Mouse (Mus musculus) ES-Bruce4 (cell line): ENCODE results near the gene Lime1.

Experiments
- CTCF ChIP-seq: IDR thresholded peaks from one replicate; pipeline ENCODE4 v1.8.1; 2011; ENCODE audit warnings: low read depth, low read length
- EP300 ChIP-seq: IDR thresholded peaks from 2 replicates; pipeline ENCODE4 v1.6.1; 2011; ENCODE audit warnings: low read depth, low read length; ENCODE audit not compliant: insufficient read depth
- POLR2A ChIP-seq: IDR thresholded peaks from one replicate; pipeline ENCODE4 v1.8.1; 2011; ENCODE audit warnings: low read length; ENCODE audit not compliant: insufficient read depth

DNA sequence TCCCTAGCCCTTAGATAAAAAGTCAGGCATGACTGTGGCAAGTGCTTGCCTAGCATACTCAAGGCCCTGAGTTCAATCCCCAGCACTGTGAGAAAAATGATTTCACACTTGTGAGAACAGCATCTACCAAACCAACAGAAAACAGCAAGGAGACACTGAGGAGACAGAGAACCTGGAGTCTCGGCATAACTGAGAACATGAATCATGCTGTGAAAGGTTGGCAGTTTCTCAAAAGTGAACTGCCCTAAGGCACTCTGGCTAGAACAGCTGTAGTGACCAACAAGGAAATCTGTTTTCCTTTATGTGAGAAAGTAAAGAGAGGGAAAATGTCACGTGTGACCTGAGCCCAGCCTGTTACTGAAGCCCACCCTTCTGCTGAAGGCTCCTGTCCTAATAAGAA lies 33.3 kb downstream of the Lime1 start:
- no peak for TF ChIP-seq POLR2A
- TF ChIP-seq CTCF, result no peak
- TF ChIP-seq EP300, result no peak
